Mouse (Mus musculus) kidney, adult 2 months (tissue): Measurements from ENCODE around the gene Leprot.

Experiments
- CTCF ChIP-seq: fragments of 200-500 bp; conservative IDR thresholded peaks from 2 replicates; pipeline ENCODE4 v1.5.1; 2011; ENCODE audit warnings: low read depth, mild to moderate bottlenecking, control low read depth, low read length, moderate library complexity, mixed read lengths; ENCODE audit not compliant: insufficient read depth, insufficient read length
- POLR2A ChIP-seq: fragments of 200-500 bp; IDR thresholded peaks from one replicate; pipeline ENCODE4 v1.6.1; 2011; ENCODE audit warnings: low read depth, low read length, control low read depth

DNA sequence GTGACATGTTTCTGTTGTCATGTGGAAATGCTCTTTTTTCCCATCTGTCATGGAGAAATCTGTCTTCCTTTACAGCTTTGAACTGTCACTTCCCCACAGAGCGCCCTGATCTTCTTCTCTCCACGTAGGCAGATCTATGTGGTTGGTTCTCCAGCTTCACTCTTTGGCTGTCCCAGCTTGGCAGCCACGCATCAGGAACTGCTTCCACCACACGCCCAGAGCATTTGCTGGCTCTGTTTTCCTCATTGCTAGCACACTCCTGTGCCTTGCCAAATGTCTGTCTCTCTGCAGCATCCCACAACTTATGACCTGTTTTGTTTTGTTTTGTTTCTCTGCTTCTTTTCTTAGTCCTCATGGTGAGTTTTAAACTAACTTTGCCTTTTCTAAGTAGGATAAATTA, 45.4 kb downstream of the Leprot start:
- TF ChIP-seq POLR2A (no peak), CTCF (no peak)
